ENCODE assay signal across 18 mouse cellular contexts in genomic region chr19:45694056-45694455, GRCm38 (mm10). TPM values are rescaled to one million over a fixed set of nuclear protein-coding genes. Genes with fewer than 3 reads are reported as not detected.
DNase-seq lines count a peak whose midpoint lies in the region; ATAC-seq and TF ChIP-seq lines count a peak whose summit lies in the region.
"Had no signal": no experiment of that assay in that cellular context is flagged by ENCODE, and none has a peak within 500 bp of the region (broad histone marks: within the 10 kb centered on the region; RNA-seq: fewer than 3 reads in every experiment).

No protein-coding gene starts in this region.

- no peak overlapping the region for H3K4me3 ChIP-seq in gastrocnemius, adult 2 months
- H3K4me3 ChIP-seq in testis, adult 2 months (ENCODE audit: control insufficient read depth, low read depth, low read length) = no peak overlapping the region
- H3K4me3 ChIP-seq: heart, embryonic 10.5 days; hindbrain, embryonic 10.5 days; limb, embryonic 15.5 days; myocyte had no signal

- H3K4me1 ChIP-seq in testis, adult 2 months (ENCODE audit: control insufficient read depth, insufficient read depth, low read length) = peaks cover 11% of the 10 kb centered on the region

- ATAC-seq in megakaryocyte-erythroid progenitor cell, adult 5-6 weeks (replicated peaks; ENCODE audit: low FRiP score, low TSS enrichment, poor library complexity, severe bottlenecking) = no peak

- peak; percentile 11; the same call in 1 of the 2 replicates for TF ChIP-seq CTCF in gastrocnemius, adult 2 months (IDR thresholded peaks at IDR 0.05)
- TF ChIP-seq CTCF in testis, adult 2 months (IDR thresholded peaks at IDR 0.05; ENCODE audit: control insufficient read depth, insufficient read depth, insufficient replicate concordance, low read depth, low read length) = peak; percentile 23; the same call in 1 of the 2 replicates

- TF ChIP-seq POLR2A in testis, adult 2 months (IDR thresholded peaks at IDR 0.05; ENCODE audit: control insufficient read depth, low read depth, low read length) = no peak

- DNase-seq in gastrocnemius, adult 2 months = no peak
- no peak for DNase-seq in gastrocnemius, postnatal 14 days
- DNase-seq in testis, postnatal 14 days (ENCODE audit: low spot score) = no peak
- peak; percentile 12 for DNase-seq in c-Kit-positive CD71-negative TER-119-negative erythroid progenitor cells, embryonic 14.5 days (ENCODE audit: low read depth)
- DNase-seq in cerebellum, postnatal 36 days = no peak
- DNase-seq in right cerebral cortex, postnatal 25 days = no peak
- DNase-seq: lung, postnatal 4 days had no signal

- no peak overlapping the region for H3K27ac ChIP-seq in gastrocnemius, adult 2 months
- H3K27ac ChIP-seq in testis, adult 2 months (ENCODE audit: control insufficient read depth, insufficient read depth, low read depth, low read length) = no peak overlapping the region
- H3K27ac ChIP-seq: heart, embryonic 10.5 days; hindbrain, embryonic 10.5 days; kidney, postnatal 0 days; limb, embryonic 15.5 days had no signal

- H3K36me3 ChIP-seq in testis, adult 2 months (ENCODE audit: control insufficient read depth, insufficient read depth, low read length) = no peaks in the 10 kb centered on the region
- H3K36me3 ChIP-seq: G1E; hindbrain, embryonic 10.5 days; limb, embryonic 15.5 days had no signal

- intact Hi-C loops in gastrocnemius, adult 2 months (cut with DNase I) = no loop called here
- intact Hi-C loops in gastrocnemius, postnatal 14 days (cut with DNase I; ENCODE audit: low total_unique reads) = no loop called here

- H3K27me3 ChIP-seq in testis, adult 2 months (ENCODE audit: control insufficient read depth, insufficient read depth, low read length) = no peaks in the 10 kb centered on the region; the same call in 1 of the 2 replicates
- H3K27me3 ChIP-seq: limb, embryonic 15.5 days had no signal

RNA-seq across cellular contexts. Expression of gene Fbxw4, which starts 33.9 kb away (rescaled TPM):
- 10 to 100 TPM; 29.0 to 30.8 TPM for total RNA-seq in gastrocnemius, adult 2 months (2021)
- total RNA-seq in gastrocnemius, postnatal 14 days (2021) = 10 to 100 TPM; 18.9 to 19.8 TPM
- polyA plus RNA-seq in testis, adult 2 months (2012; rRNA removed) = 21.5 and 22.3 TPM in 2 replicates
- 14.5 and 33.0 TPM in 2 replicates for total RNA-seq in megakaryocyte-erythroid progenitor cell, adult 5-6 weeks (2014; fragmentation: Nextera tagmentation)
- total RNA-seq in megakaryocyte-erythroid progenitor cell, adult 5-6 weeks (2017) = 5.5 and 15.5 TPM in 2 replicates

RNA-seq across cellular contexts. Expression of gene Fgf8, which starts 48.7 kb away (rescaled TPM):
- not detected for total RNA-seq in gastrocnemius, adult 2 months (2021)
- not detected for total RNA-seq in gastrocnemius, postnatal 14 days (2021)
- 1.4 and 1.5 TPM in 2 replicates for polyA plus RNA-seq in testis, adult 2 months (2012; rRNA removed)
- not detected in 2 replicates for total RNA-seq in megakaryocyte-erythroid progenitor cell, adult 5-6 weeks (2014; fragmentation: Nextera tagmentation)
- total RNA-seq in megakaryocyte-erythroid progenitor cell, adult 5-6 weeks (2017) = not detected in 2 replicates
- total RNA-seq: G1E; gastrocnemius, adult 8-10 months; layer of hippocampus, postnatal 10 days had no signal
- polyA plus RNA-seq: cortical plate, adult 2 months; G1E; myocyte had no signal

RNA-seq across cellular contexts. Expression of gene Npm3, which starts 55.3 kb away (rescaled TPM):
- total RNA-seq in gastrocnemius, adult 2 months (2021) = 10 to 100 TPM; 11.0 to 13.3 TPM
- total RNA-seq in gastrocnemius, postnatal 14 days (2021) = 10 to 100 TPM; 10.4 to 15.8 TPM
- 212 and 245 TPM in 2 replicates for polyA plus RNA-seq in testis, adult 2 months (2012; rRNA removed)
- 124 and 184 TPM in 2 replicates for total RNA-seq in megakaryocyte-erythroid progenitor cell, adult 5-6 weeks (2014; fragmentation: Nextera tagmentation)
- total RNA-seq in megakaryocyte-erythroid progenitor cell, adult 5-6 weeks (2017) = 123 and 135 TPM in 2 replicates

Comparison
In these comparisons a context has a peak if more than half of its experiments do, and no peak if none do; other contexts are left out.
1. RNA of gene Npm3, which starts 55.3 kb away (total RNA-seq): 123 to 184 TPM in megakaryocyte-erythroid progenitor cell, adult 5-6 weeks; 10.4 to 15.8 TPM in gastrocnemius, postnatal 14 days and 11.0 to 13.3 TPM in gastrocnemius, adult 2 months; every median in the first group is over 4 times any median in the second.